Mouse (Mus musculus) left cerebral cortex, postnatal 4 days (tissue): ENCODE measurements around the gene Ncoa7. TPM values are rescaled to one million over a fixed set of nuclear protein-coding genes. Genes with fewer than 3 reads are reported as not detected.
"Not testable (repeated sequence)": the region's sequence is repeated elsewhere in the genome, so short reads cannot be mapped to it uniquely, and the experiment has no call there.

ENCODE experiments used
- DNase-seq: peaks from one replicate; pipeline ENCODE4 v3.0.0-alpha.2; 2022
- intact Hi-C: fragments of 180-260 bp; cut with DNase I; formaldehyde crosslinking; loops from one replicate; pipeline ENCODE4 v1.15.1; 2025
- total RNA-seq, 2 experiments: library from RNA; stranded (reverse); gene quantifications; 2 replicates each; pipeline ENCODE4 v1.2.3; 2021

The Ncoa7 gene
- total RNA-seq, 2 experiments from 2014 or later, result 63.6 to 66.2 TPM

DNA sequence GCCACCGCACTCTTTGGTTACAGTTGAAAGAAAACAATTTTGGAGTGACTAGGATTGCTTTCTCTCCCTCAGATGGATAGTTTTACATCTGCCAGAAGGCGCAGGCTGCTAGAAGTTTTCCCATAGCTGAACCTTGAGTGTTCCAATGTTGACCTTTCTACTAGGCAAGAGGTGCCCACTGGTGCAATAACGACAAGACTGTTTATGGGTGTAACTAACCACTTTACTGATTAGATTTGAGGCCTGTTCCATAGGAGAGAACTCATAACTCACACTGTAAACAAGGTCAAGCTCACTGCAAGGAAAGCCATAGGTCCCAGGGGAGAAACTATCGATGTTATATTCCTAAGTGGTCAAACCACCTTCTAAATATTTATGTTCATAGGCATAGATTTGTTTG, 119.7 kb downstream of the Ncoa7 start:
- no peak for DNase-seq
- intact Hi-C loops, result no loop called here

DNA sequence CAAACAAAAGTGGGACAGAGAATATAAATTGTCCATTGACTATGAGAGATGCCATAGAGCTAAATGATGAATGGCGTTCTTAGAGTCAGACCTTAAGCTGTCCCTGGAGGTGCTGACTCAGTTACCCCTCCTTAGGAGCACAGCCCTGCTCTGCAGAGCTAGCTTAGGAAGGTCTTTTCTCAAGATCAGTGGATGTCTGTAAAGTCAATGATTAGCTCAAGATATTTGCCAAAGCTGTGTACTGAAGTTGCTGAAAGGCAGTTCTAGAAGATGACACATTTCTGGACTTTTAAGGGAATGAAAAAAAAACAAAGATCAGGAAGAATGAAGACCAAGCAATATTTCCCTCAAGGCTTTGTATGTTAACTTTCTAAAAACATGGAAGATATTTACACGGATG, 123.4 kb downstream of the Ncoa7 start:
- no peak for DNase-seq
- intact Hi-C loops, result no loop called here

DNA sequence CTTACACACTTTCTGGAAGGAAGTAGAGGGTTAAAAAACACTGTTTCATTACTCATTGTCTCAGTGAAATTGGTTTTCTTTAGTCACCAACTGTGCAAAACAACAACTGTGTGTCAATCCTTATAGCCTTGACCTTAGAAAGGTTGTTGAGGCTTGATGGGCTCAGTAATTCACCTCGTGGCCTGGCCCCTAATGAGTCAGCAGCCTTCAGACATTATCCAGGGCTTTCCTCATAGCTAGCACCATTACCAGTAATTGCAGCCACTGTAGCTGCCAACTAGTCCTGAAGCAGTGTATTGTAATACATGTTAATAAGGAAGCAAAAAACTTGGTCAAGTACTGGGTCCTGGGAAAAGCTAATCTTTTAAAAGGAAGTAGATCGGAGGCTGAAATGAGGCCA, 125.1 kb downstream of the Ncoa7 start:
- intact Hi-C loops, result no loop called here

DNA sequence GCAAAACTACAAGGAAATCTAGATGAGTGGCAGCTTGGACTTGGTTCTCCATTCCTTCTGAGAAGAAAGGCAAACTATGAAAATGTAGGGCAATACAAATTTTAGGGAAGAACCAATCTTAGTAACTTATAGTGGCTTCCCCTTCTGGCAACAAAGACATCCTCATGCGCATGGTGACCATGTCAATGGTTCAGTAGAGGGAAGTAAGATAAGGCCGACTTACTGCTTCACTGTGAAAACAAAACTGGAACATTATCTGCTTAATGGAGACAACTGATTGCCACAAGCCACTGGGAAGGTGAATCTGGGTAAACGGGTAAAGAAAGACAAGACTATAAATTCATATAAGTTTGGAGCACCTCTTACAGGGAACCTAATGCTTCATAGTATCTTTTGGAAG, 128.3 kb downstream of the Ncoa7 start:
- intact Hi-C loops, result no loop called here
- DNase-seq, result no peak

More for the DNA sequence above, 125.1 kb downstream of the Ncoa7 start:
- no peak for DNase-seq

DNA sequence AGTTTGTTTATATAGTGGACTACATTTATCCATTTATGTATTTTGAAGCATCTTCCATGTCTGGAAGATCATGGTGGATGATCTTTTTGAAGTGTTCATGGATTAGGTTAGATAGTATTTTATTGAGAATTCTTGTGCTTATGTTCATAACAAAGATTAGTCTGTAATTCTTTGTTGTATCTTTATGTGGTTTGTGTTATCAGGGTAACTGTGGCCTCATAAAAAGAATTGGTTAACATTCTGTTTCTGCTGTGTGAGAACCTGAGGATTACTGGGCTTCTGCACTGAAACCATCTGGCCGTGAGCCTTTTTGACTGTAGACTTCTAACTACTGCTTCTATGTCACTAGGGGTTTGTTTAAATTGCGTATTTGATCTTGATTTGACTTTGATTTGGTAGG, 136.5 kb downstream of the Ncoa7 start:
- intact Hi-C loops, result no loop called here
- DNase-seq, result no peak

DNA sequence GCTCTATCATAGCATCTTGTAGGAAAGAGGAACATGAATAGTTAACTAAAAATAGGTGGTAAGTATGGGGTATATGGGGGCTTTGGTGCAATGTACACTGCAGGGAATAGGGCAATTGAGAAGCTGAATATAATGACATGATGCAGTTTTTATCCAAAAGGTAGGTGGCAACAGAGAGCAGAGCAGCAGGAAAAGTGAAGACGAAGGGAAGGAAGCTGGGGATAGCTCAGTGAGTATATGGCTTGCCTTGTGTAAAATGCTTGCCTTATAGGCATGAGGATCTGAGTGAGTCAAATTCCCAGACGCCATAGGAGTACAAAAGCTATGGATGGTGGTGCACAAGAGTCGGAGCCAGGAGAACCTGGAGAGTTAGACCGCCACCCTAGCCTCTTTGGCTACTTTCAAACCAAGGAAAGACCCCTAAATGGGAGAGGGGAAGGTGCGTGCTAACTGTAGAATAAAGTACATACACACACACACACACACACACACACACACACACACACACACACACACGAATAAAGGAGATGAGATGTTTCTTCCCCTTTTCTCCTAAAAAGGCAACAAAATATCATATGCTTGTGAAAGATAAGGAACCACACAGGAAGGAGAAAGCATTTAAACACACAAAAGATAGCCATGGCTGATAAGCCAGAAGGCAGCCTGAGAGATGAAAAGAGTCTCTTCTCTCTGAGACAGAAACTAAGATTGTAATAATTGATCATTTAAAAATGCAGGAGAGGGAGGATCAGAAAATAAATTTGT, 142.4 kb downstream of the Ncoa7 start:
- no peak for DNase-seq
- intact Hi-C loops, result no loop called here

DNA sequence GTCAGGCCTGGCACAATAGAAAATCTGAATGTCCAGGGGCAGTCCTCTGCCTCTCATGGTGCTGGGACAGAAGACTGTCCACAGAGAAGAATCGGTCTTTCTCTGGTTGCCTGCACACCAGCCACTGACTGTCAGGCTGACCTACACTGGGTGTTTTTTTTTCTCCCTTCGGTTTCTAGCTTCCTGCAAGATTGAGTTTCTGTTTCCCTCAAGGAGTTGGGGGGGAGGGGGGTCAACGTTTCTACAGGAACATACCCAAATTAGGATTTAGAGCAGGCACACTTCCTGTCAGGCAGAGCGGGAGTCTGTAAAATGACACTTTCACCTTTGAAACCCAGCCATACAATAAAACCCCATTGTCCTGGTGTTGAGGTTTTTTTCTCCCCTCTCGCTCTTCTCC, 147.5 kb downstream of the Ncoa7 start:
- intact Hi-C loops, result no loop called here
- no peak for DNase-seq

DNA sequence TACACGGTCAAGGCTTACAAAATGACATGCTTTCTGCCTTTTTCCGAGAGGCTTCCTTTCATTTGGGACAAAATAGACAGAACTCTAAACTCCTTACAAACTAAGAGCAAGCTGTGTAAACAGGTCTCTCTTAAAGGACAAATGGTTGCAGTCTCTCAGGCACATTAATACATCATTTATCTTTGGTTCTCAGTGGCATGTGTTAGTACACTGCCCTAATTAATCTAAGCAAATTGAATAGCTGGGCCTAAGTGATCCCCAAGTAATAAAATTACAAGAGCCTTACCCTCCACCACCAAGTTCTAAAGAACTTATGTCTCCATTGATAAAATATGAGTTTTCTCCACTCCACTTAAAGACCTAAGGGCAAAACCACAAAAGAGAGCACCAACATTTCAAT, 155.4 kb downstream of the Ncoa7 start:
- DNase-seq, result no peak
- intact Hi-C loops, result no loop called here

DNA sequence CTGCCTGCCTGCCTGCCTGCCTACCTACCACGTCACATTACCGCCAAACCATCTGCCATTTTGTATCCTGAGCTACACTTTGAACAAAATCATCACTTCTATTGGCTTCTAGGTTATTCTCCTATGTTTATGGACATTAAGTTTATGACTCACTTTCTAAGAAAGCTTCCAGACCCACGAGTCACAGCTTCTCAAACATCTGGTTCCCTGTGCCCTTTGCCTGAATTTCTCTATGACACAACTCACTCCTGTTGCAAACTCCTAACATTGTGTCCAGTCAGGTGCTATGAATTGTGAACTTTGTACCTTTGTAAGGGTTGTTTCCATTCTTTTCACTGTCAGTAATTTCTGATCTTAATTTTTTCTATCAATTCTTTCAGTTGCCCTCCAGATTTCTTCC, 164.9 kb downstream of the Ncoa7 start:
- no peak for DNase-seq
- intact Hi-C loops, result no loop called here

DNA sequence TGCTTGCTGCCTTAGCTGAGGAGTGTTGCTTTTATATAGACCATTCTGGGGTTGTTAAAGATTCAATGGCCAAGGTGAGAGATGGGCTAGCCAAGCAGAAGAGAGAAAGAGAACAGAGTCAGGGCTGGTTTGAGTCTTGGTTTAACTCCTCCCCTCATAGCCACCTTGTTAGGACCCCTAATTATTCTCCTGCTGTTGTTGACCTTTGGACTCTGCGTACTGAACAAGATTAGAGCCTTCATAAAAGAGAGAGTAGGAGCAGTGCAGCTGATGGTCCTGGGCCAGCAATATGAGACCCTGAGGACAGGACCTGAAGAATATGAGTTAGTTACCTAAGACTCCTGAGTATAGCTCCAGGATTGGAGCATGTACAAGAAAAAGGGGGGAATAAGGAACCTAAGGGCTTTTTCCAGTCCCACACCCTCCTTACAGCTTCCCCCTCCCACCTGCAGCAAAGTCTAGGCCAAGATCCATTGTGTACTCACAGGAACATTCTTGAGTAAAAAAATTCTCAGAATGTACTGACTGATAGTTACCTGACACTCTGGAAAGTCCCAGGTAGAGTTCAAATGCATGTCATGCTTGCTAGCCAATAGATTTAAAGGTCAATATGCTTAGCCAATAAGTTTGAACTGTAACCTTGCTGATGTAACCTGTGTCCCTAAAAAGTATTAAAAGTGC, 166.5 kb downstream of the Ncoa7 start:
- DNase-seq, intact Hi-C loops: not testable (repeated sequence)

DNA sequence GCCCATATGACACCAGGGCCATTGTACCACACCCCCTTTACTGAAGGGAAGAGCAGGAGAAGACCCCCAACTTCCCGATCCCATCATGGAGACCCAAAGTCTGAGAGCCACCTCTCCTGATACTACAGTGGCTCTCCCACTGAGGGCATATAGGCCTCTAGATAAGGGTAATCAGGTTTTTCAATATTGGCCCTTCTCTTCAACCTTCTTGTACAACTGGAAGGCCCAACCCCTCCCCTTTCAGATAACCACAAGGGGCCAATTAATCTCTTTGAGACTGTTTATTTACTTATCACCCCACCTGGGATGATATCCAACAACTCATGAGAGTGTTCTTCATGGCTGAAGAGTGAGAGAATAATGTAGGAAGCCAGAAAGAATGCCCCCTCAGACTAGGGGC, 170.4 kb downstream of the Ncoa7 start:
- intact Hi-C loops, result no loop called here

DNA sequence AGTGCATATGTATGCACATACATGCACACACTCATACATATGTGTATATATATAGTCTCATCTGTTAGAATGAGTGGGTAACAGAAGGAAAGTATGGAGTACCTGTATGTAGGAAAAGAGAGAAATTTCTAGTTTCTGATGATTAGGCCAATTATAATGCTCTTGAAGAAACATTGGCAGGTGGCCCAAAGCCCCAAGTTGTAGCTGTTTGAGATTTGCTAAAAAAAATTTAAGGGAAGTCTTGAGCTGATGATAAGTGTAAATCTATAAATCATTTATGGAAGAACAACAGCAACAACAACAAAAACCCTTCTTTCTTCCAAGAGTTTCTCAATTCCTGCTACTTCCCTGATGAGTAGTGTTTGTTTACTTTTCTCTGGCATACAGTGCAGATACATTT, 173.1 kb downstream of the Ncoa7 start:
- DNase-seq, result no peak
- intact Hi-C loops, result loop anchor here (10.0 kb wide), 1 partner anchor 175 kb away; the partner anchor contains the start of gene Ncoa7

More for the DNA sequence above, 170.4 kb downstream of the Ncoa7 start:
- no peak for DNase-seq

DNA sequence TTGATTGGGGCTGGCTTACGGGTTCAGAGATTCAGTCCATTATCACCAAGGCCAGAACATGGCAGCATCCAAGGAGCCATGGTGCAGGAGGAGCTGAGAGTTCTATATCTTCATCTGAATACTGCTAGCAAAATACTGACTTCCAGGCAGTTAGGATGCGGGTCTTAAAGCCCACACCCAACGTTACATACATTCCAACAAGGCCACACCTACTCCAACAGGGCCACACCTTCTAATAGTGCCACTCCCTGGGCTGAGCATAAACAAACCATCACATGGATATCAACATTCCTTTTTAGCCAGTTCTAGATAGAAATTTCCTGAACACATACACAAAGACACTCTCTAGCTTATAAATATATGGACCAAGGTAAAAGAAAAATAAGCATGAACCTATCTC, 173.6 kb downstream of the Ncoa7 start, which contains the start of gene Hint3:
Gene Hint3, minus strand, starts transcription at position 120 of the 400 bp plus-strand sequence.
- no peak for DNase-seq
- intact Hi-C loops, result loop anchor here (10.0 kb wide), 1 partner anchor 175 kb away; the partner anchor contains the start of gene Ncoa7

DNA sequence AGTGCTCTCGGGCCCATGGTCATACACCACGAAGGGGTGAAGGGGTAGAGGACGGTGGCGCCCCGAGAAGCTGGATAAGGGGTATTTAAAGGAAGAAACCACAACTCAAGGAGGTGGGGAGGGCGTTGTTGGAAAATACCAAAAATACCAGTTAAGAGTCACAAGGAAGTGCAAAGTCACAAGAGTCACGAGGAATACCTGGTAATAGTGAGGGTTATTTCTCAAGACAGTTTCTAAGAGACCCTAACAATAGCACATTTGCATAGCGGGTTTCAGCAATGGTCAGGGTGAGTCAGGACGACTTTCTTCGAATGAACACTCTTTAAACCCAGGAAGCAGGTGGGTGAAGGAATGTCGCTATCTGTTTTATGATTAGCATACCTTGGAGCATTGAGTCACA, 174.7 kb downstream of the Ncoa7 start:
- intact Hi-C loops, result loop anchor here (10.0 kb wide), 1 partner anchor 176 kb away; the partner anchor contains the start of gene Ncoa7
- DNase-seq, result not testable (repeated sequence)

DNA sequence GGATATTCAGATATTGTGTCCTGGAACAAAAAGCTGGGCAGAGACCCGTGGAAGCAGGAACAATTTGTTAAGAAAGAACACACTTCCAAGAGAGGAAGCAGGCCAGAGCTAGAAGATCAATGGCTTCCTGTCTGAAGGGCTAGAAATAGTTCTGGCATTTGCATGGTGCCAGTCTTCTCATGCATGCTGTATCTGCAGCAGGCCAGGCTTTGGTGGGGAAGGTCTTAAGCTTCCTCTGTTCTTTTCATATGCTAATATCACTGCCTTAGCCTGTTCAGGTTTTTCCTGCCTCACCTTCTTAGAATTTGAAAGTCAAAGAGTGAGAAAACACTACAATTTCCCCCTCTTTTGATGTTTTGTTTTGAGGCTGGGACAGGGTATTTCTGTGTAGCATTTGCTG, 175.6 kb downstream of the Ncoa7 start:
- intact Hi-C loops, result loop anchor here (10.0 kb wide), 1 partner anchor 177 kb away; the partner anchor contains the start of gene Ncoa7
- DNase-seq, result no peak

DNA sequence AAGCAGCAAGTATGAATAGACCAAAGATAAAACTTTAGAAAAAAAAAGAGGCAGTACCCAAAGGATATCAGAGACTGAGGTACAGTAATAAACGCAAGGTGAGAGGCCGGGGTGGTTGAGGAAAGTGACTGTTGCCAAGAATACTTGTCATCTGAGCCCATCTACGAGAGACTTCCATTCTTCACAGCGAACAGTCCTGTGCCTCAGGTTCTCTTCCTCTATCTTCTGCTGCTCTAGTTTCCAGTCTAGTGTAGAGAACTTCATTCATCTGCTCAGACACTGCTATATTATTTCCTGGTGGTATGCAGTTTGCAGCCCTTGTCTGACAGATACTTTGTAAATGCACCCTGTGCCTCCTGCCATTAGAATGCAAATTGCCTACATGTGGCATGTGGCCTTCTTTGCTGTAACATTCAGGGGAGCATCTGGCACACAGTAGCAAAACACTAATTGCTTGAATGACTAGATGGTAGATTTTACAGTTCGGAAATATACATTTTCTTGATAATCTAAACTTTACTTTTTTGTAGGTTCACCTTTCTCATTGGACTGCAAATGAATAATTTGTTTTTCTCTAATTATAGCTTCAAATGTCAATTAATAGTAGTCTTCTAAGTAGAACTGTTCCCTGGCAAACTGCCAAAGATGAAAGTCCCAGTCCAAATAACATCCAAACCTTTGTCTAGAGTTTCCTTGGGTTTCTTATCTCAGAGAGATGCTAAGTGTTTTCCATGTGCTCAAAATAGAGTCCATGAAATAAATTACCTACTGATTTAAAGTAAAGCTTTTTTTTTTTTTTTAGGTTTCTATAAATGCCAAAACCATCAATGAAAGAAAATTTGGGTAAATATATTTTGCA, 178.7 kb downstream of the Ncoa7 start:
- no peak for DNase-seq
- intact Hi-C loops, result loop anchor here (10.0 kb wide), 1 partner anchor 180 kb away; the partner anchor contains the start of gene Ncoa7

DNA sequence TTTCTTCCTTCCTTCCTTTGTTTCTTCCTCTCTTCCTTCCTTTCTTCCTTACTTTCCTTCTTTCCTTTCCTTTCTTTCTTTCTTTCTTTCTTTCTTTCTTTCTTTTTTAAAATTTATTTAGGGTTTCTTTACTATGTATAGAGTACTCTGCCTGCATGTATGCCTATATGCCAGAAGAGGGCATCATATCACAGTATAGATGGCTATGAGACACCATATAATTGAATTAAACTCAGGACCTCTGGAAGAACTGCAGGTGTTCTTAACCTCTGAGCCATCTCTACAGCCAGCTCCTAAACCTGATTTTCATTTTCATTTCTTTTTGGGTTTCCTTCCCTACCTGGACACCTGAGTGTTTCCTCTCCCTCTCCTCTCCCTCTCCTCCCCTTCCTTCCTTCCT, 180.2 kb downstream of the Ncoa7 start:
- intact Hi-C loops, result loop anchor here (10.0 kb wide), 1 partner anchor 182 kb away; the partner anchor contains the start of gene Ncoa7
- no peak for DNase-seq

DNA sequence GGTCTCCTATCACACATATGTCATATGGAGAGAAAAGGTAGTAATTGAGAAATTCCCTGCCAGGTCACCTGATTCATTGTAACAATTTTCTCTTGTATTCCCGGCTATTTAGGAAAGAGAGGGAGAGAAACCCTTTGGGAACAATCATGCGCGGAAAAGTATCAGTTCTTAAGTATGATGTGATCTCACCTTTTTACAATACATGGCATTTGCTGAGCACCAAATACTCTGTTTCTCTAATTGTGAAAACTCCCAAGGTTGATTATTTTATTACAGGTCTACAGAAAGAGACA, 184.3 kb downstream of the Ncoa7 start:
- intact Hi-C loops, result no loop called here
- no peak for DNase-seq

DNA sequence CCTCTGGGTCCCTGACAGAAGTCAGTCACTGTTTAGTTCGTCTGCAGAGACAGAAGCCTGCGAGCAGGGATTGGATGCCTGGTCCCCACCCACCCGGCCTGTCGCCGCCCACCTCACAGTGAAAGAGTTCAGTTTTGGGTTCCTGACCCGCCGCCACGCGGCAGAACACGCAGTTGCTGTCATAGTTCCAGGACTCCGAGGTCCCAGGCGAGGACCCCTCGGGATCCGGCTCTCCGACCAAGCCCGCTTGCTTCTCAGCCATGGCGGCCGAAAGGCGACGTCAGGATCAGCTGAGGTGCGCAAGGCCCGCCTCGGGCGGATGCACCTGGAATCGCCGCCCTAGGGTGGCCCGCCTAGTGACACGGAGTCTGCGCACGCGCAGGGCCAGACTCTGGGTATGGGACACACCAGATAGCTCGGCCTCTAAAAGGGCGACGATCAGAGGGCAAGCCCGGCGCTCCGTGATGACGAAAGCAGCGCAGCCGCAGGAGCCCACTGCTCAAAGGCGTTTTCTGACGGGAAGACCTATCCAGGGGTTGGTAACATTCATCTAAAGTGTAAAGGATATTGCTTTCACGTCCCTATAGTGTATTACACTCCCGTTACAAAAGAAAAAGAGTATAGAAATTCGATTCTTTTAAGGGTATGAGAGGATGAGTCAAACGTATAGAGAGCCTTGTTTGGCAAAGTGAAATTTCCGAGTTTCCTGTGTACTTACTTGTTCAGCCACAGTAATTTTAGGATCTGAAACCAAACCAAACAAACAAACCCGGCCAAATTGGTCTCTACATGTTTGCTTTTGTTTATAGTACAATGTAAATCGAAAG, 184.8 kb downstream of the Ncoa7 start:
- peak; percentile 98 for DNase-seq
- intact Hi-C loops, result no loop called here

DNA sequence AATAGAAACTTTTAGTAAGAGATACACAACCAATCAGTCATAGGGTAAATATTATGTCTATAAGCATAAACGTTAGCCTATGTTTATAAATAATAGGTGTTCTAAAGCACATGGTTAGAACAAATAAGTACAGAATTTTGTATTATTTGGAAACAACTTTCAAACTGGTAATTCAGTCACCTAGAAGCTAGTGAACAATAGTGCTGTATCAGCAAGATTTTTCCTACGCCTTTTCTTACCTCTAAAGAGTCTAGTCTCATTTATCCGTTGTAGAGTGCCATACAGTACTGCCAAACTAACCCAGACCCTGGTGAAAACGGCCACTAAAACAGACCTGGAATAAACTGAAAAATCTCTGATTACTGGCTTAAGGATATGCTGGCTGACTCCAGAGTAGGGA, 190.1 kb downstream of the Ncoa7 start:
- no peak for DNase-seq
- intact Hi-C loops, result no loop called here
